Mouse (Mus musculus) kidney, adult 8-10 months (tissue): ENCODE data around the gene Nes.

Experiments
- DNase-seq, 2 experiments: peaks; one replicate each; pipeline ENCODE4 v3.0.0; 2022

Gene Nes

GRCm38 (mm10) chr3:87983627-87984026 is 12.7 kb downstream of the Nes start:
- no peak for DNase-seq

GRCm38 (mm10) chr3:87984094-87984493 is 13.2 kb downstream of the Nes start:
- DNase-seq, result no peak

- DNase-seq, result no peak
Observed at GRCm38 (mm10) chr3:87985505-87986320, 14.8 kb downstream of the Nes start.

- peak; percentile 90 to 96 for DNase-seq
Observed at GRCm38 (mm10) chr3:87986868-87987267, 16.0 kb downstream of the Nes start.

GRCm38 (mm10) chr3:87987633-87988032 is 16.8 kb downstream of the Nes start:
- DNase-seq, result no peak

- DNase-seq, result no peak
Observed at GRCm38 (mm10) chr3:87988068-87988467, 17.2 kb downstream of the Nes start.

GRCm38 (mm10) chr3:87989935-87990334 is 19.1 kb downstream of the Nes start:
- DNase-seq, result no peak

- DNase-seq, result no peak
Observed at GRCm38 (mm10) chr3:87993436-87993835, 22.6 kb downstream of the Nes start.

GRCm38 (mm10) chr3:87995331-87995730 is 24.5 kb downstream of the Nes start:
- DNase-seq, result no peak

- no peak for DNase-seq
Observed at GRCm38 (mm10) chr3:87996401-87996800, 25.5 kb downstream of the Nes start.

GRCm38 (mm10) chr3:87996971-87997614 is 26.2 kb downstream of the Nes start:
- DNase-seq, result peak in 1 of 2 experiments; percentile 22

GRCm38 (mm10) chr3:87998747-87999146 is 27.9 kb downstream of the Nes start:
- no peak for DNase-seq

- DNase-seq, result no peak
Observed at GRCm38 (mm10) chr3:87999243-87999895, 28.5 kb downstream of the Nes start.

GRCm38 (mm10) chr3:88000181-88000580 is 29.3 kb downstream of the Nes start, which contains the start of gene Bcan:
Gene Bcan (minus strand): TSS chr3:88000230.
- DNase-seq, result no peak

- DNase-seq, result no peak
Observed at GRCm38 (mm10) chr3:88000816-88001595, 30.1 kb downstream of the Nes start.

GRCm38 (mm10) chr3:88002291-88002976 is 31.6 kb downstream of the Nes start:
- no peak for DNase-seq

- DNase-seq, result no peak
Observed at GRCm38 (mm10) chr3:88005822-88006786, 35.2 kb downstream of the Nes start.

GRCm38 (mm10) chr3:88010634-88011265 is 39.9 kb downstream of the Nes start:
- DNase-seq, result peak in 1 of 2 experiments; percentile 50

- peak; percentile 95 to 97 for DNase-seq
Observed at GRCm38 (mm10) chr3:88022322-88023191, 51.7 kb downstream of the Nes start.
